Mouse (Mus musculus): ENCODE data around the gene Anks1. TPM values are rescaled to one million over a fixed set of nuclear protein-coding genes. Genes with fewer than 3 reads are reported as not detected.
A peak's percentile ranks its signal among the peaks of the same experiment; 100 is the strongest.

Anks1 gene
- polyA plus RNA-seq, 1 experiment from 2014 or later: 11.3 TPM

- TF ChIP-seq CTCF (IDR thresholded peaks at IDR 0.05; ENCODE audit: low read depth): no peak
- Histone ChIP-seq H3K36me3 (ENCODE audit: insufficient read depth, low read length) (0 out of 2 replicates have a peak, but pooled peaks cover 4% of the 10 kb centered on the region), H3K9ac (ENCODE audit: low read depth, low read length) (0 out of 2 replicates have a peak overlapping the region, but pooled peaks have one; percentile 8), H3K27ac (no peak overlapping the region), H3K9me3 (replicated peaks; ENCODE audit: low read length) (no peaks in the 10 kb centered on the region), H3K4me1 (replicated peaks; ENCODE audit: insufficient read depth, low read length) (peaks cover 32% of the 10 kb centered on the region), H3K27me3 (ENCODE audit: insufficient read depth, low read length) (no peaks in the 10 kb centered on the region), H3K4me3 (replicated peaks; ENCODE audit: low read depth, low read length) (no peak overlapping the region), H3K4me2 (ENCODE audit: low read length) (no peak overlapping the region)
- no peak for DNase-seq (ENCODE audit: low spot score)
- no peak for ATAC-seq (replicated peaks; ENCODE audit: low FRiP score, low read depth)
These were observed 96.3 kb downstream of the Anks1 start for GRCm38 (mm10) chr17:28005393-28005792.

DNA sequence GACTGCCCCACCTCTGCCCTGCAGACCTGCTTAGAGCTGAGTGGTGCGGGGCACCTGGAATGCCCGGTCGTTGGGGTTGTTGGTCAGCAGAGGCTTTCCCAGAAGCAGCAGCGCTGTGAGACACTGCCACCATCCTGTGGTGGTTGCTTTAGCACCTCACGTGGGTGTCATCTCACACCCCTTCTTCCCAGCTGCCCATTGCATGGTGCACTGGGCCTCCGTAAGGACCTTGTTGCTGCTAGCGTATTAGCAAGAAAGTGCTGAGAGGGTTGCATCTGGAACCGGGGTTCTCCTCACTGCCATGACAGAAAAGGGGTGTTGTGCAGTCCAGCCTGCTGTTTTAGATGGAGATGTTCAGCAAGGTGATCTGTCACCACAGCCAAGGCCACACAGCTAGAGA lies 97.1 kb downstream of the Anks1 start:
- peak overlapping the region; percentile 86 for H3K27ac ChIP-seq
- H3K9me3 ChIP-seq (replicated peaks; ENCODE audit: low read length): no peaks in the 10 kb centered on the region
- no peak overlapping the region for H3K4me3 ChIP-seq (replicated peaks; ENCODE audit: low read depth, low read length)
- WGBS: 58% methylated on average over 8 of the region's 8 CpGs
- DNase-seq (ENCODE audit: low spot score) (no peak), ATAC-seq (replicated peaks; ENCODE audit: low FRiP score, low read depth) (no peak)
- H3K4me1 ChIP-seq (replicated peaks; ENCODE audit: insufficient read depth, low read length): peaks cover 36% of the 10 kb centered on the region
- 0 out of 2 replicates have a peak, but pooled peaks cover 4% of the 10 kb centered on the region for H3K36me3 ChIP-seq (ENCODE audit: insufficient read depth, low read length)
- H3K4me2 ChIP-seq (ENCODE audit: low read length): no peak overlapping the region
- no peaks in the 10 kb centered on the region for H3K27me3 ChIP-seq (ENCODE audit: insufficient read depth, low read length)
- no peak overlapping the region for H3K9ac ChIP-seq (ENCODE audit: low read depth, low read length)
- TF ChIP-seq CTCF (IDR thresholded peaks at IDR 0.05; ENCODE audit: low read depth): 0 out of 2 replicates have a peak, but pooled peaks have one; percentile 8

- Histone ChIP-seq H3K36me3 (ENCODE audit: insufficient read depth, low read length) (0 out of 2 replicates have a peak, but pooled peaks cover 4% of the 10 kb centered on the region), H3K4me1 (replicated peaks; ENCODE audit: insufficient read depth, low read length) (peaks cover 36% of the 10 kb centered on the region), H3K27ac (peak overlapping the region; percentile 86), H3K9me3 (replicated peaks; ENCODE audit: low read length) (no peaks in the 10 kb centered on the region), H3K4me2 (ENCODE audit: low read length) (peak overlapping the region; percentile 50), H3K27me3 (ENCODE audit: insufficient read depth, low read length) (no peaks in the 10 kb centered on the region), H3K9ac (ENCODE audit: low read depth, low read length) (no peak overlapping the region), H3K4me3 (replicated peaks; ENCODE audit: low read depth, low read length) (no peak overlapping the region)
- 46% methylated on average over 5 of the region's 5 CpGs for WGBS
- DNase-seq (ENCODE audit: low spot score) (no peak), ATAC-seq (replicated peaks; ENCODE audit: low FRiP score, low read depth) (no peak)
- no peak for TF ChIP-seq CTCF (IDR thresholded peaks at IDR 0.05; ENCODE audit: low read depth)
These were observed 97.5 kb downstream of the Anks1 start for GRCm38 (mm10) chr17:28006611-28007010.

DNA sequence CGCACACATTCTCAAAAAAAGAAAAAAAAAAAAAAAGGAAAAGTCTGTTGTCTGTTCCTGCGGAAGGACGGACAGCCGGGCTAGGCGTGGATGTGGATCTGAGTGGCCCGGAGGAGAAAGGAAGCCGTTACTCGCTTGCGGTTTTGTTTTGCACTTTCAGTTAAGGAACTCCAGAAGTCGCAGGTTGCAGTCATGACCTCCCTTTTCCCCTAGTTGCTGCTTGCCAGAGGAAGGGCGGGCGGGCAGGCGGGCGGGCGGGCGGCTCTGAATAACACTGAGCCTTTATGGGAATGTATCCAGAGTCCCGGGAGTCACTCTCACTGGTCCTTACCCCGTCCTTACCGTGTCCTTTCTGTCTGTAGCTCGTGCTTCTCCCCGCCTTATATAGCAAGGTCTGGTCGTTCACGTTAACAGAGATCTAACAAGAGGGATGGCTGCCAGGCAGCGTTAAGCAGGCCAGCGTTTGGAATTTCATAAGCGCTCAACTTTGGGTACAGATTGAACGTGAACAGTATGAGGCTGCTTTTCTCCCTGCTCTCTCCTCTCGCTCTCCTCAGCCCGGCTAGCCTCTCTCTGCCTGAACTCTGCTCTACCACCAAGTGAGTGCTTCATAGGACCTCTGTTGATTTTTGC lies 98.2 kb downstream of the Anks1 start:
- peaks cover 36% of the 10 kb centered on the region for H3K4me1 ChIP-seq (replicated peaks; ENCODE audit: insufficient read depth, low read length)

GRCm38 (mm10) chr17:28007857-28008564 lies 98.9 kb downstream of the Anks1 start:
- 0 out of 2 replicates have a peak, but pooled peaks have one; percentile 4 for TF ChIP-seq CTCF (IDR thresholded peaks at IDR 0.05; ENCODE audit: low read depth)
- Histone ChIP-seq H3K4me1 (replicated peaks; ENCODE audit: insufficient read depth, low read length) (peaks cover 43% of the 10 kb centered on the region), H3K9ac (ENCODE audit: low read depth, low read length) (peak overlapping the region; percentile 18), H3K27ac (peak overlapping the region; percentile 86), H3K36me3 (ENCODE audit: insufficient read depth, low read length) (0 out of 2 replicates have a peak, but pooled peaks cover 4% of the 10 kb centered on the region), H3K4me3 (replicated peaks; ENCODE audit: low read depth, low read length) (peak overlapping the region; percentile 13), H3K4me2 (ENCODE audit: low read length) (peak overlapping the region; percentile 50), H3K27me3 (ENCODE audit: insufficient read depth, low read length) (no peaks in the 10 kb centered on the region), H3K9me3 (replicated peaks; ENCODE audit: low read length) (no peaks in the 10 kb centered on the region)
- ATAC-seq (replicated peaks; ENCODE audit: low FRiP score, low read depth) (peak; percentile 51; the same call in 1 of the 2 replicates), DNase-seq (ENCODE audit: low spot score) (peak; percentile 48)
- WGBS: 26% methylated on average over 27 of the region's 27 CpGs

More for the DNA sequence above, 98.2 kb downstream of the Anks1 start:
- H3K27ac ChIP-seq: peak overlapping the region; percentile 86
- no peaks in the 10 kb centered on the region for H3K9me3 ChIP-seq (replicated peaks; ENCODE audit: low read length)
- TF ChIP-seq CTCF (IDR thresholded peaks at IDR 0.05; ENCODE audit: low read depth): no peak
- 0 out of 2 replicates have a peak, but pooled peaks cover 4% of the 10 kb centered on the region for H3K36me3 ChIP-seq (ENCODE audit: insufficient read depth, low read length)
- DNase-seq (ENCODE audit: low spot score) (peak; percentile 91), ATAC-seq (replicated peaks; ENCODE audit: low FRiP score, low read depth) (peak; percentile 48; the same call in 1 of the 2 replicates)
- WGBS: 6% methylated on average over 29 of the region's 29 CpGs
- H3K4me2 ChIP-seq (ENCODE audit: low read length): peak overlapping the region; percentile 50
- no peaks in the 10 kb centered on the region for H3K27me3 ChIP-seq (ENCODE audit: insufficient read depth, low read length)
- peak overlapping the region; percentile 18 for H3K9ac ChIP-seq (ENCODE audit: low read depth, low read length)
- peak overlapping the region; percentile 13 for H3K4me3 ChIP-seq (replicated peaks; ENCODE audit: low read depth, low read length)

DNA sequence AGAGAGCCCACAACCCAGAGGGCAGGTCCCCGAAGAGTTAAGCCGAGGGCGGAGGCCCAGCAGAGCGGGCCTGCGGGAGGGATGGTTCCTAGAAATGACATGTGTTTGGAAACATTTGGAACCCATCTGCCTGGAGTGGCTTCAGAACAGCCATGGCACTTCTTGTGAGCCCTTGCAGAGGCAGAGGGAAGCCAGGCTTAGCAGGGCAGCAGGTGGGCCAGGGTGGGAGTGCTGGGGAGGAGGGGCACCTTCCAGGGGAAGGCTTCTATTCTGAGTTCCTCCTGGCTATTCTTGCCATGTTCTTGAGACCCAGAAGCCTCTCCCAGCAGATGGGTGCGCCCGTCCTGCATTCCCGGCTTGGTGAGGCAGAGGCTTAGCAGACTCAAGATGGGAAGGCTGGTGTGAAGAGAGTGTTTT lies 99.5 kb downstream of the Anks1 start:
- Histone ChIP-seq H3K4me1 (replicated peaks; ENCODE audit: insufficient read depth, low read length) (peaks cover 49% of the 10 kb centered on the region), H3K27me3 (ENCODE audit: insufficient read depth, low read length) (no peaks in the 10 kb centered on the region), H3K4me3 (replicated peaks; ENCODE audit: low read depth, low read length) (peak overlapping the region; percentile 13; the same call in 1 of the 2 replicates), H3K4me2 (ENCODE audit: low read length) (peak overlapping the region; percentile 50), H3K9ac (ENCODE audit: low read depth, low read length) (peak overlapping the region; percentile 18), H3K27ac (peak overlapping the region; percentile 39; the same call in 1 of the 2 replicates), H3K9me3 (replicated peaks; ENCODE audit: low read length) (no peaks in the 10 kb centered on the region), H3K36me3 (ENCODE audit: insufficient read depth, low read length) (0 out of 2 replicates have a peak, but pooled peaks cover 4% of the 10 kb centered on the region)
- DNase-seq (ENCODE audit: low spot score) (no peak), ATAC-seq (replicated peaks; ENCODE audit: low FRiP score, low read depth) (no peak)
- TF ChIP-seq CTCF (IDR thresholded peaks at IDR 0.05; ENCODE audit: low read depth): no peak
- 58% methylated on average over 8 of the region's 8 CpGs for WGBS

Measured in kidney, postnatal 0 days (tissue).